In genomic region chr2:130529925-130530324, GRCm38 (mm10) we compare ENCODE assay signal across 25 mouse cellular contexts. TPM values are rescaled to one million over a fixed set of nuclear protein-coding genes. Genes with fewer than 3 reads are reported as not detected.
"Had no signal": no experiment of that assay in that cellular context is flagged by ENCODE, and none has a peak within 500 bp of the region (broad histone marks: within the 10 kb centered on the region; RNA-seq: fewer than 3 reads in every experiment).

No protein-coding gene starts in this region.

- H3K4me3 ChIP-seq: neural tube, embryonic 12.5 days; neural tube, embryonic 13.5 days; neural tube, embryonic 15.5 days; stomach, embryonic 15.5 days had no signal

- H3K9me3 ChIP-seq: neural tube, embryonic 12.5 days; neural tube, embryonic 13.5 days; neural tube, embryonic 15.5 days; stomach, embryonic 15.5 days had no signal

- H3K27me3 ChIP-seq: neural tube, embryonic 12.5 days; neural tube, embryonic 13.5 days; neural tube, embryonic 15.5 days; stomach, embryonic 15.5 days had no signal

- DNase-seq: retina, postnatal 1 day; right cerebral cortex, adult 18-20 months; right cerebral cortex, postnatal 14 days; right cerebral cortex, postnatal 25 days; right cerebral cortex, postnatal 4 days; spleen, adult 18-20 months; thymus, adult 18-20 months; thymus, adult 2 months; thymus, postnatal 14 days; thymus, postnatal 25 days; thymus, postnatal 36 days; thymus, postnatal 4 days had no signal

- H3K4me2 ChIP-seq: neural tube, embryonic 12.5 days; neural tube, embryonic 13.5 days; neural tube, embryonic 15.5 days; stomach, embryonic 15.5 days had no signal

- H3K27ac ChIP-seq: neural tube, embryonic 12.5 days; neural tube, embryonic 13.5 days; neural tube, embryonic 15.5 days; stomach, embryonic 15.5 days; stomach, postnatal 0 days had no signal

- H3K4me1 ChIP-seq: neural tube, embryonic 12.5 days; neural tube, embryonic 13.5 days; neural tube, embryonic 15.5 days; stomach, embryonic 15.5 days had no signal

- H3K9ac ChIP-seq: neural tube, embryonic 12.5 days; neural tube, embryonic 13.5 days; neural tube, embryonic 15.5 days; stomach, embryonic 15.5 days had no signal

RNA-seq across cellular contexts. Expression of gene Oxt, which starts 46.0 kb away (rescaled TPM):
- total RNA-seq: neutrophil, adult 5-6 weeks had no signal
- polyA plus RNA-seq: neural tube, embryonic 12.5 days; neural tube, embryonic 13.5 days; neural tube, embryonic 14.5 days; neural tube, embryonic 15.5 days; small intestine, adult 2 months; stomach, embryonic 14.5 days; stomach, embryonic 15.5 days; stomach, embryonic 16.5 days; stomach, postnatal 0 days; testis, adult 2 months; urinary bladder, adult 2 months had no signal

RNA-seq across cellular contexts. Expression of gene Avp, which starts 52.4 kb away (rescaled TPM):
- total RNA-seq: neutrophil, adult 5-6 weeks had no signal
- polyA plus RNA-seq: neural tube, embryonic 12.5 days; neural tube, embryonic 15.5 days; small intestine, adult 2 months; spleen, adult 2 months; stomach, embryonic 14.5 days; stomach, embryonic 15.5 days; stomach, embryonic 16.5 days; testis, adult 2 months; urinary bladder, adult 2 months had no signal
